Comparison of ENCODE assay signal across 7 mouse cellular contexts in the genomic region with DNA sequence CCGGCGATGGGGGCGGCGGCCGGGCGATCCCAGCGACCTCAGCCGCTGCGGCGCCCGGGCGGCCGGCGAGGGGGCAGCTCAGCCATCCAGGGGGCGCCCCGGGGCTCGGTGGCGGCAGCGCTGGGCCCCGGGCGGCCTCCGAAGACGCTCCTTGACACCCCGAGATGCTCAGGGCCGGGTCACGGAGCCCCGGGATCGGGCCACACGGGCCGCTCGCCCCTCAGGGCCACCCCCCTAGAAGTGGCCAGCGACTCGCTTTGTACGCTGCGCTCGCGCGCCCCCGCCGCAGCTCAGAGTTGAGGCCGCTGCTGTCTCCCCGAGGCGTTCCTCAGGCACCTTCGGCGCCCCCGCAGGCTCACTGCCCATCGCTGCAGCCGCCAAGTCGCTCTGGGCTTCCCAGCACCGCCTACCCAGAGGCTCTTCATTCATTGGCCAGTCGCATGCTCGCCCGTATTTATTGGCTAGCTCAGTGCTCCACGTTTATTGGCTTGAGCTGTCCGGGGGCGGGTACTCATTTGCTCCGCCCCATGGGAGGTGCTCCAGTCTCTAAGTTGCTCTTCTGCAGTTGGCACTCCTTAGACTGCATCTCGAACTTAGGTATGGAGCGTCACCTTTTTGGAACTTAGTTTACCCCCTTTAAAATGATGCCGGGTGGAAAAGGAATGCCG. TPM values are rescaled to one million over a fixed set of nuclear protein-coding genes. Genes with fewer than 3 reads are reported as not detected.
DNase-seq lines count a peak whose midpoint lies in the region; ATAC-seq lines count a peak whose summit lies in the region.

A gene (minus strand): TSS at position 357 of the 668 bp plus-strand sequence.

- peak within 1 kb of the TSS; percentile 84 for H3K27ac ChIP-seq in intestine, embryonic 16.5 days (ENCODE audit: low read length)
- peak within 1 kb of the TSS; percentile 73 for H3K27ac ChIP-seq in midbrain, embryonic 11.5 days (ENCODE audit: low read depth, low read length)

- H3K4me2 ChIP-seq in intestine, embryonic 16.5 days (ENCODE audit: low read depth, low read length): peak within 1 kb of the TSS; percentile 91
- H3K4me2 ChIP-seq in midbrain, embryonic 11.5 days: peak within 1 kb of the TSS; percentile 84

- peaks cover 31% of the 10 kb centered on the region for H3K4me1 ChIP-seq in intestine, embryonic 16.5 days (ENCODE audit: control insufficient read depth, insufficient read depth, low read length)
- H3K4me1 ChIP-seq in midbrain, embryonic 11.5 days (ENCODE audit: control insufficient read depth, insufficient read depth, low read length): peaks cover 28% of the 10 kb centered on the region

- H3K4me3 ChIP-seq in intestine, embryonic 16.5 days (ENCODE audit: low read length): peak within 1 kb of the TSS; percentile 84
- peak within 1 kb of the TSS; percentile 84 for H3K4me3 ChIP-seq in midbrain, embryonic 11.5 days (ENCODE audit: low read depth, low read length)

- peak within 1 kb of the TSS; percentile 89 for H3K9ac ChIP-seq in intestine, embryonic 16.5 days (ENCODE audit: low read depth, low read length)
- peak within 1 kb of the TSS; percentile 94 for H3K9ac ChIP-seq in midbrain, embryonic 11.5 days (ENCODE audit: low read length)

- H3K36me3 ChIP-seq in intestine, embryonic 16.5 days (ENCODE audit: control insufficient read depth, insufficient read depth, low read length): no peaks in the 10 kb centered on the region
- no peaks in the 10 kb centered on the region for H3K36me3 ChIP-seq in midbrain, embryonic 11.5 days (ENCODE audit: control insufficient read depth, insufficient read depth, low read length)

- H3K27me3 ChIP-seq in intestine, embryonic 16.5 days (replicated peaks; ENCODE audit: control insufficient read depth, insufficient read depth, low read length): no peaks in the 10 kb centered on the region
- H3K27me3 ChIP-seq in midbrain, embryonic 11.5 days (ENCODE audit: control insufficient read depth, insufficient read depth, low read length): no peaks in the 10 kb centered on the region

- under 1% methylated on average over 56 of the region's 61 CpGs for WGBS in intestine, embryonic 16.5 days
- WGBS in midbrain, embryonic 11.5 days: under 1% methylated on average over 33 of the region's 61 CpGs

- intact Hi-C loops in left cerebral cortex, postnatal 36 days (cut with DNase I): no loop called here

- ATAC-seq in intestine, embryonic 16.5 days: peak; percentile 95
- ATAC-seq in midbrain, embryonic 11.5 days (ENCODE audit: low FRiP score): peak; percentile 96

- H3K9me3 ChIP-seq in intestine, embryonic 16.5 days (ENCODE audit: control insufficient read depth, low read length): no peaks in the 10 kb centered on the region
- H3K9me3 ChIP-seq in midbrain, embryonic 11.5 days (ENCODE audit: control insufficient read depth, low read length): no peaks in the 10 kb centered on the region

- DNase-seq in adrenal gland, adult 8-10 months: peak; percentile 97
- DNase-seq in embryo, embryonic 9.5 days (ENCODE audit: extremely low spot score): peak; percentile 92
- peak; percentile 82 to 93 for DNase-seq in gastrocnemius, postnatal 4 days (ENCODE audit: low spot score in 2 of 2)
- peak; percentile 95 for DNase-seq in left cerebral cortex, postnatal 36 days (ENCODE audit: low spot score in 2 of 2)
- peak; percentile 97 for DNase-seq in midbrain, embryonic 11.5 days (ENCODE audit: low spot score, missing footprints)
- DNase-seq in skeletal muscle tissue, adult 2 months (ENCODE audit: low read depth, low spot score): peak; percentile 97

RNA-seq across cellular contexts. Expression of the gene that starts here (rescaled TPM):
- total RNA-seq in adrenal gland, adult 8-10 months (2022): 10 to 100 TPM; 21.3 to 29.9 (median 25.9) TPM
- 10 to 100 TPM; 32.9 to 37.5 TPM for total RNA-seq in gastrocnemius, postnatal 4 days (2021)
- 2.9 and 6.7 TPM in 2 replicates for polyA plus RNA-seq in intestine, embryonic 16.5 days (2015; fragmentation: Nextera tagmentation; extraction: Ambion mirVana)
- 10 to 100 TPM; 65.3 TPM for total RNA-seq in left cerebral cortex, postnatal 36 days (2021)
- 23.8 and 27.3 TPM in 2 replicates for polyA plus RNA-seq in midbrain, embryonic 11.5 days (2014; fragmentation: Nextera tagmentation; extraction: Ambion mirVana)

Comparison
In these comparisons a context has a peak if more than half of its experiments do, and no peak if none do; other contexts are left out.
1. Peak in every context shown above with its lines: DNase-seq, ATAC-seq, H3K4me3 ChIP-seq and H3K27ac ChIP-seq.